ENCODE assay signal across 8 mouse cellular contexts in the genomic region with DNA sequence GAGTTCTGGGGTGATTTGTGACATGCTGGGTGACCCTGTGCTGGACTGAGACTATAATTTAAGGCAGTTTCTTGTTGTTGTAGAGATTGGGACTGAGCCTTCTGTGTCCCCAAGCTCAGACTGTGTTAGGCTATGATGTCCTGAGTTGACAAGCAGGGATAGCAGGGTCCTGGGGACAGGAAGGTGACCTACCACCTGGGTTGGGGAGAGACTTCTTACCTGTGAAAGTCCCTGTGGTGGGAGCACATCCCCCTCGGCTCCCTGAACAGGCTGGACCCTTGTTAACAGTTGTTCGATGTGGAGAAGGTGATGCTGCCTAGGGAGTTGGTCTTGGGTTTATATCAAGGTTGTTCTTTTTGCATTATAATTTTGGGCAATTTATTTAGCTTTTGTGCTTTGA. TPM values are rescaled to one million over a fixed set of nuclear protein-coding genes. Genes with fewer than 3 reads are reported as not detected.
A peak's percentile ranks its signal among the peaks of the same experiment; 100 is the strongest.
DNase-seq lines count a peak whose midpoint lies in the region; ATAC-seq lines count a peak whose summit lies in the region.

No protein-coding gene starts in this region.

- DNase-seq in heart, postnatal 25 days (ENCODE audit: low spot score): no peak
- DNase-seq in Muller cell, postnatal 12 days (ENCODE audit: inconsistent ontology term): no peak
- no peak for DNase-seq in layer of hippocampus, adult 9-11 months
- DNase-seq in left cerebral cortex, postnatal 14 days (ENCODE audit: low spot score in 2 of 2): no peak

- peaks cover 59% of the 10 kb centered on the region for H3K36me3 ChIP-seq in heart, embryonic 14.5 days (ENCODE audit: control insufficient read depth, insufficient read depth, low read length)
- peaks cover 52% of the 10 kb centered on the region for H3K36me3 ChIP-seq in hindbrain, embryonic 12.5 days
- peaks cover 54% of the 10 kb centered on the region for H3K36me3 ChIP-seq in midbrain, embryonic 12.5 days

- H3K9me3 ChIP-seq in heart, embryonic 14.5 days (ENCODE audit: control insufficient read depth, low read length): no peaks in the 10 kb centered on the region
- no peaks in the 10 kb centered on the region for H3K9me3 ChIP-seq in hindbrain, embryonic 12.5 days (replicated peaks)
- no peaks in the 10 kb centered on the region for H3K9me3 ChIP-seq in midbrain, embryonic 12.5 days

- H3K27me3 ChIP-seq in heart, embryonic 14.5 days (ENCODE audit: control insufficient read depth, insufficient read depth, low read length): no peaks in the 10 kb centered on the region
- no peaks in the 10 kb centered on the region for H3K27me3 ChIP-seq in hindbrain, embryonic 12.5 days
- no peaks in the 10 kb centered on the region for H3K27me3 ChIP-seq in midbrain, embryonic 12.5 days

- 95% methylated on average over 2 of the region's 2 CpGs for WGBS in heart, embryonic 14.5 days
- 91% methylated on average over 2 of the region's 2 CpGs for WGBS in hindbrain, embryonic 12.5 days
- WGBS in midbrain, embryonic 12.5 days: 96% methylated on average over 2 of the region's 2 CpGs

- intact Hi-C loops in heart, postnatal 25 days (cut with DNase I): no loop called here
- intact Hi-C loops in left cerebral cortex, postnatal 14 days (cut with DNase I): no loop called here

- H3K27ac ChIP-seq in heart, embryonic 14.5 days (replicated peaks in 1 of 2; ENCODE audit: control insufficient read depth in 1 of 2, insufficient read depth in 1 of 2, low read depth in 2 of 2, low read length in 2 of 2): no peak overlapping the region
- no peak overlapping the region for H3K27ac ChIP-seq in brown adipose tissue, adult 24 weeks (replicated peaks; ENCODE audit: low read depth, low read length)
- no peak overlapping the region for H3K27ac ChIP-seq in hindbrain, embryonic 12.5 days
- no peak overlapping the region for H3K27ac ChIP-seq in midbrain, embryonic 12.5 days (replicated peaks)

- ATAC-seq in heart, embryonic 14.5 days (ENCODE audit: insufficient number of reproducible peaks, insufficient read depth, low FRiP score, low read depth): no peak
- no peak for ATAC-seq in hindbrain, embryonic 12.5 days (ENCODE audit: low FRiP score)
- ATAC-seq in midbrain, embryonic 12.5 days (ENCODE audit: low FRiP score, low read depth): no peak

- peak overlapping the region; percentile 96; the same call in 1 of the 2 replicates for H3K4me2 ChIP-seq in heart, embryonic 14.5 days (ENCODE audit: low read length)
- H3K4me2 ChIP-seq in hindbrain, embryonic 12.5 days (replicated peaks): peak overlapping the region; percentile 70
- H3K4me2 ChIP-seq in midbrain, embryonic 12.5 days (replicated peaks): peak overlapping the region; percentile 83

- peak overlapping the region; percentile 41; the same call in 1 of the 2 replicates for H3K9ac ChIP-seq in heart, embryonic 14.5 days (ENCODE audit: low read length)
- H3K9ac ChIP-seq in hindbrain, embryonic 12.5 days: peak overlapping the region; percentile 25; the same call in 1 of the 2 replicates
- H3K9ac ChIP-seq in midbrain, embryonic 12.5 days (replicated peaks): 0 out of 2 replicates have a peak overlapping the region, but pooled peaks have one; percentile 11

- H3K4me1 ChIP-seq in heart, embryonic 14.5 days (ENCODE audit: control insufficient read depth in 2 of 2, insufficient read depth in 2 of 2, low read length in 2 of 2): peaks cover 11 to 25% of the 10 kb centered on the region in 2 experiments
- no peaks in the 10 kb centered on the region for H3K4me1 ChIP-seq in brown adipose tissue, adult 24 weeks (ENCODE audit: control insufficient read depth, insufficient read depth, insufficient read length, low read length)
- peaks cover 41% of the 10 kb centered on the region for H3K4me1 ChIP-seq in hindbrain, embryonic 12.5 days
- H3K4me1 ChIP-seq in midbrain, embryonic 12.5 days: peaks cover 45% of the 10 kb centered on the region

- 0 out of 4 replicates have a peak overlapping the region, but pooled peaks of 1 of the 2 experiments have one; percentile 89 for H3K4me3 ChIP-seq in heart, embryonic 14.5 days (ENCODE audit: control insufficient read depth in 1 of 2, insufficient read depth in 1 of 2, low read depth in 1 of 2, low read length in 2 of 2)
- H3K4me3 ChIP-seq in brown adipose tissue, adult 24 weeks (ENCODE audit: insufficient read depth, low read depth, low read length): peak overlapping the region; percentile 8; the same call in 1 of the 2 replicates
- H3K4me3 ChIP-seq in hindbrain, embryonic 12.5 days: peak overlapping the region; percentile 82; the same call in 1 of the 2 replicates
- H3K4me3 ChIP-seq in midbrain, embryonic 12.5 days: peak overlapping the region; percentile 79; the same call in 1 of the 2 replicates

RNA-seq across cellular contexts. Expression of a gene that starts 2.1 kb away (rescaled TPM):
- polyA plus RNA-seq in heart, embryonic 14.5 days (2014; fragmentation: Nextera tagmentation; extraction: Ambion mirVana): 15.0 and 16.6 TPM in 2 replicates
- total RNA-seq in heart, postnatal 25 days (2021): 1 to 10 TPM; 3.9 to 5.2 TPM
- 2.6 and 4.9 TPM in 2 replicates for polyA plus RNA-seq in brown adipose tissue, adult 24 weeks (2012; ENCODE audit: insufficient read depth, insufficient read length, missing spikeins)
- 45.9 and 46.4 TPM in 2 replicates for polyA plus RNA-seq in hindbrain, embryonic 12.5 days (2016; fragmentation: Nextera tagmentation; extraction: Ambion mirVana)
- 45.3 and 49.2 TPM in 2 replicates for polyA plus RNA-seq in midbrain, embryonic 12.5 days (2016; fragmentation: Nextera tagmentation; extraction: Ambion mirVana)
- total RNA-seq in left cerebral cortex, postnatal 14 days (2021): 10 to 100 TPM; 27.3 to 30.0 TPM

RNA-seq across cellular contexts. Expression of a gene that starts 6.9 kb away (rescaled TPM):
- polyA plus RNA-seq in heart, embryonic 14.5 days (2014; fragmentation: Nextera tagmentation; extraction: Ambion mirVana): 22.2 and 27.5 TPM in 2 replicates
- total RNA-seq in heart, postnatal 25 days (2021): 10 to 100 TPM; 22.6 to 25.3 TPM
- polyA plus RNA-seq in brown adipose tissue, adult 24 weeks (2012; ENCODE audit: insufficient read depth, insufficient read length, missing spikeins): 24.2 and 26.4 TPM in 2 replicates
- 87.8 and 96.2 TPM in 2 replicates for polyA plus RNA-seq in hindbrain, embryonic 12.5 days (2016; fragmentation: Nextera tagmentation; extraction: Ambion mirVana)
- 89.4 and 96.5 TPM in 2 replicates for polyA plus RNA-seq in midbrain, embryonic 12.5 days (2016; fragmentation: Nextera tagmentation; extraction: Ambion mirVana)
- 10 to 100 TPM; 39.2 to 40.2 TPM for total RNA-seq in left cerebral cortex, postnatal 14 days (2021)

RNA-seq across cellular contexts. Expression of a gene that starts 11.5 kb away (rescaled TPM):
- 454 and 540 TPM in 2 replicates for polyA plus RNA-seq in heart, embryonic 14.5 days (2014; fragmentation: Nextera tagmentation; extraction: Ambion mirVana)
- total RNA-seq in heart, postnatal 25 days (2021): 100 to 1,000 TPM; 274 to 291 TPM
- polyA plus RNA-seq in brown adipose tissue, adult 24 weeks (2012; ENCODE audit: insufficient read depth, insufficient read length, missing spikeins): 576 and 663 TPM in 2 replicates
- polyA plus RNA-seq in hindbrain, embryonic 12.5 days (2016; fragmentation: Nextera tagmentation; extraction: Ambion mirVana): 598 and 607 TPM in 2 replicates
- polyA plus RNA-seq in midbrain, embryonic 12.5 days (2016; fragmentation: Nextera tagmentation; extraction: Ambion mirVana): 552 and 567 TPM in 2 replicates
- total RNA-seq in left cerebral cortex, postnatal 14 days (2021): 100 to 1,000 TPM; 213 to 217 TPM

RNA-seq across cellular contexts. Expression of a gene that starts 12.7 kb away (rescaled TPM):
- polyA plus RNA-seq in heart, embryonic 14.5 days (2014; fragmentation: Nextera tagmentation; extraction: Ambion mirVana): 185 and 198 TPM in 2 replicates
- 1,000 to 10,000 TPM; 1,206 to 1,290 TPM for total RNA-seq in heart, postnatal 25 days (2021)
- polyA plus RNA-seq in brown adipose tissue, adult 24 weeks (2012; ENCODE audit: insufficient read depth, insufficient read length, missing spikeins): 1,981 and 2,287 TPM in 2 replicates
- polyA plus RNA-seq in hindbrain, embryonic 12.5 days (2016; fragmentation: Nextera tagmentation; extraction: Ambion mirVana): 59.8 and 61.9 TPM in 2 replicates
- polyA plus RNA-seq in midbrain, embryonic 12.5 days (2016; fragmentation: Nextera tagmentation; extraction: Ambion mirVana): 50.7 and 57.9 TPM in 2 replicates
- 10 to 100 TPM; 50.7 to 53.6 TPM for total RNA-seq in left cerebral cortex, postnatal 14 days (2021)

RNA-seq across cellular contexts. Expression of a gene that starts 14.3 kb away (rescaled TPM):
- polyA plus RNA-seq in heart, embryonic 14.5 days (2014; fragmentation: Nextera tagmentation; extraction: Ambion mirVana): 3.4 and 6.0 TPM in 2 replicates
- total RNA-seq in heart, postnatal 25 days (2021): 1 to 10 TPM; 6.6 to 8.1 TPM
- polyA plus RNA-seq in brown adipose tissue, adult 24 weeks (2012; ENCODE audit: insufficient read depth, insufficient read length, missing spikeins): 2.4 and 2.7 TPM in 2 replicates
- 23.0 and 28.5 TPM in 2 replicates for polyA plus RNA-seq in hindbrain, embryonic 12.5 days (2016; fragmentation: Nextera tagmentation; extraction: Ambion mirVana)
- polyA plus RNA-seq in midbrain, embryonic 12.5 days (2016; fragmentation: Nextera tagmentation; extraction: Ambion mirVana): 23.9 and 30.2 TPM in 2 replicates
- 1,000 to 10,000 TPM in 1 of 2 experiments, 100 to 1,000 TPM in 1; 1,000 to 1,075 TPM for total RNA-seq in left cerebral cortex, postnatal 14 days (2021)
